Mouse (Mus musculus) embryonic facial prominence, embryonic 10.5 days (tissue): ENCODE measurements at regions not wholly inside any gene's neighbourhood (a gene's known extent, or its start where the extent isn't known, plus 50 kb on each side); places are given as distances from the start of the nearest gene placed in this dataset.

Experiments
- DNase-seq: peaks from one replicate; pipeline ENCODE4 v3.0.0-alpha.2; 2017; ENCODE audit warnings: low spot score
- H3K27ac ChIP-seq: fragments of 300-500 bp; sonication (generic); replicated peaks from 2 replicates; pipeline ENCODE4 v1.5.1; 2016; ENCODE audit warnings: mild to moderate bottlenecking
- H3K27me3 ChIP-seq: fragments of 300-500 bp; sonication (generic); replicated peaks from 2 replicates; pipeline ENCODE4 v1.6.1; 2016; ENCODE audit warnings: low read depth, mild to moderate bottlenecking; ENCODE audit not compliant: poor library complexity, severe bottlenecking
- H3K36me3 ChIP-seq: fragments of 300-500 bp; sonication (generic); replicated peaks from 2 replicates; pipeline ENCODE4 v1.6.1; 2016; ENCODE audit warnings: mild to moderate bottlenecking, moderate library complexity
- H3K4me1 ChIP-seq: fragments of 300-500 bp; sonication (generic); 2 replicates; pipeline ENCODE4 v1.6.1; 2016
- H3K4me3 ChIP-seq: fragments of 300-500 bp; sonication (generic); 2 replicates; pipeline ENCODE4 v1.5.1; 2016; ENCODE audit warnings: mild to moderate bottlenecking, moderate library complexity
- H3K9me3 ChIP-seq: fragments of 300-500 bp; sonication (generic); 2 replicates; pipeline ENCODE4 v1.6.1; 2016; ENCODE audit warnings: mild to moderate bottlenecking
- WGBS: fragments of 180-500 bp; shearing (Covaris S2); methylation state at CpG from one replicate; pipeline ENCODE4 v1.1.7; 2016; 5-methylcytosine and 5-hydroxymethylcytosine counted together

- no peak overlapping the region for H3K4me3 ChIP-seq
- 91% methylated on average over 2 of the region's 2 CpGs for WGBS
Measured at GRCm38 (mm10) chr3:143880813-143881212, 324.2 kb downstream of the Lmo4 start.

GRCm38 (mm10) chr3:143873876-143874275, 331.1 kb downstream of the Lmo4 start:
- no peak for DNase-seq
- H3K4me1 ChIP-seq = peaks cover 5% of the 10 kb centered on the region
- no peaks in the 10 kb centered on the region for H3K36me3 ChIP-seq
- no peak overlapping the region for H3K4me3 ChIP-seq
- no peaks in the 10 kb centered on the region for H3K27me3 ChIP-seq
- WGBS = 86% methylated on average over 3 of the region's 3 CpGs
- no peaks in the 10 kb centered on the region for H3K9me3 ChIP-seq
- no peak overlapping the region for H3K27ac ChIP-seq

More at GRCm38 (mm10) chr3:143880813-143881212, 324.2 kb downstream of the Lmo4 start:
- H3K36me3 ChIP-seq = no peaks in the 10 kb centered on the region
- no peak overlapping the region for H3K27ac ChIP-seq
- H3K9me3 ChIP-seq = no peaks in the 10 kb centered on the region
- no peaks in the 10 kb centered on the region for H3K27me3 ChIP-seq
- H3K4me1 ChIP-seq = peaks cover 5% of the 10 kb centered on the region
- DNase-seq = no peak

- Histone ChIP-seq H3K27me3 (no peaks in the 10 kb centered on the region), H3K9me3 (no peaks in the 10 kb centered on the region), H3K36me3 (no peaks in the 10 kb centered on the region), H3K4me1 (peaks cover 20% of the 10 kb centered on the region), H3K27ac (no peak overlapping the region), H3K4me3 (no peak overlapping the region)
- WGBS = 64% methylated on average over 4 of the region's 4 CpGs
- peak; percentile 15 for DNase-seq
Measured at GRCm38 (mm10) chr3:143866521-143866920, 338.5 kb downstream of the Lmo4 start.

GRCm38 (mm10) chr3:143865626-143866025, 339.4 kb downstream of the Lmo4 start:
- Histone ChIP-seq H3K27me3 (no peaks in the 10 kb centered on the region), H3K4me3 (no peak overlapping the region), H3K4me1 (peaks cover 20% of the 10 kb centered on the region), H3K9me3 (no peaks in the 10 kb centered on the region), H3K36me3 (no peaks in the 10 kb centered on the region), H3K27ac (no peak overlapping the region)
- no peak for DNase-seq
- WGBS = 81% methylated on average over 7 of the region's 7 CpGs

- no peak overlapping the region for H3K4me3 ChIP-seq
- no peak for DNase-seq
- H3K36me3 ChIP-seq = no peaks in the 10 kb centered on the region
- 82% methylated on average over 10 of the region's 10 CpGs for WGBS
- H3K27me3 ChIP-seq = no peaks in the 10 kb centered on the region
- no peak overlapping the region for H3K27ac ChIP-seq
- no peaks in the 10 kb centered on the region for H3K9me3 ChIP-seq
- H3K4me1 ChIP-seq = peaks cover 20% of the 10 kb centered on the region
Measured at GRCm38 (mm10) chr3:143864490-143864889, 340.5 kb downstream of the Lmo4 start.

- Histone ChIP-seq H3K27me3 (no peaks in the 10 kb centered on the region), H3K36me3 (no peaks in the 10 kb centered on the region), H3K9me3 (no peaks in the 10 kb centered on the region), H3K4me1 (peaks cover 20% of the 10 kb centered on the region), H3K27ac (no peak overlapping the region), H3K4me3 (no peak overlapping the region)
- 90% methylated on average over 11 of the region's 11 CpGs for WGBS
- no peak for DNase-seq
Measured at GRCm38 (mm10) chr3:143862531-143862930, 342.5 kb downstream of the Lmo4 start.

- Histone ChIP-seq H3K36me3 (no peaks in the 10 kb centered on the region), H3K4me3 (no peak overlapping the region), H3K9me3 (no peaks in the 10 kb centered on the region), H3K27ac (no peak overlapping the region), H3K27me3 (no peaks in the 10 kb centered on the region), H3K4me1 (peaks cover 20% of the 10 kb centered on the region)
- DNase-seq = no peak
- 88% methylated on average over 4 of the region's 4 CpGs for WGBS
Measured at GRCm38 (mm10) chr3:143861866-143862265, 343.2 kb downstream of the Lmo4 start.

GRCm38 (mm10) chr3:143835611-143836240, 369.3 kb downstream of the Lmo4 start:
- no peaks in the 10 kb centered on the region for H3K27me3 ChIP-seq
- no peak overlapping the region for H3K4me3 ChIP-seq
- no peak for DNase-seq
- H3K27ac ChIP-seq = no peak overlapping the region
- H3K4me1 ChIP-seq = no peaks in the 10 kb centered on the region
- H3K36me3 ChIP-seq = no peaks in the 10 kb centered on the region
- H3K9me3 ChIP-seq = no peaks in the 10 kb centered on the region
- 90% methylated on average over 7 of the region's 7 CpGs for WGBS

- 81% methylated on average over 2 of the region's 2 CpGs for WGBS
- H3K9me3 ChIP-seq = no peaks in the 10 kb centered on the region
- no peaks in the 10 kb centered on the region for H3K36me3 ChIP-seq
- no peak for DNase-seq
- no peak overlapping the region for H3K27ac ChIP-seq
- H3K4me1 ChIP-seq = no peaks in the 10 kb centered on the region
- H3K27me3 ChIP-seq = no peaks in the 10 kb centered on the region
- H3K4me3 ChIP-seq = no peak overlapping the region
Measured at GRCm38 (mm10) chr3:143834725-143835124, 370.3 kb downstream of the Lmo4 start.

GRCm38 (mm10) chr3:143823395-143823777, 381.6 kb downstream of the Lmo4 start:
- no peaks in the 10 kb centered on the region for H3K27me3 ChIP-seq
- 64% methylated on average over 1 of the region's 1 CpGs for WGBS
- no peak overlapping the region for H3K27ac ChIP-seq
- DNase-seq = no peak
- H3K36me3 ChIP-seq = no peaks in the 10 kb centered on the region
- H3K4me3 ChIP-seq = no peak overlapping the region
- H3K4me1 ChIP-seq = no peaks in the 10 kb centered on the region
- no peaks in the 10 kb centered on the region for H3K9me3 ChIP-seq

GRCm38 (mm10) chr3:143822564-143823394, 382.2 kb downstream of the Lmo4 start:
- no peak for DNase-seq
- H3K27ac ChIP-seq = no peak overlapping the region
- H3K9me3 ChIP-seq = no peaks in the 10 kb centered on the region
- no peaks in the 10 kb centered on the region for H3K27me3 ChIP-seq
- no peak overlapping the region for H3K4me3 ChIP-seq
- WGBS = 88% methylated on average over 8 of the region's 8 CpGs
- H3K36me3 ChIP-seq = no peaks in the 10 kb centered on the region
- H3K4me1 ChIP-seq = no peaks in the 10 kb centered on the region

GRCm38 (mm10) chr3:143807544-143807943, 397.5 kb downstream of the Lmo4 start:
- no peak overlapping the region for H3K4me3 ChIP-seq
- peak; percentile 40 for DNase-seq
- no peak overlapping the region for H3K27ac ChIP-seq
- H3K4me1 ChIP-seq = peaks cover 7% of the 10 kb centered on the region; the same call in 1 of the 2 replicates
- H3K27me3 ChIP-seq = no peaks in the 10 kb centered on the region
- H3K9me3 ChIP-seq = no peaks in the 10 kb centered on the region
- WGBS = 74% methylated on average over 8 of the region's 8 CpGs
- no peaks in the 10 kb centered on the region for H3K36me3 ChIP-seq

- Histone ChIP-seq H3K4me1 (peaks cover 7% of the 10 kb centered on the region; the same call in 1 of the 2 replicates), H3K4me3 (no peak overlapping the region), H3K27me3 (no peaks in the 10 kb centered on the region), H3K36me3 (no peaks in the 10 kb centered on the region), H3K9me3 (no peaks in the 10 kb centered on the region), H3K27ac (no peak overlapping the region)
- no peak for DNase-seq
- 92% methylated on average over 3 of the region's 3 CpGs for WGBS
Measured at GRCm38 (mm10) chr3:143806940-143807339, 398.1 kb downstream of the Lmo4 start.
